Mouse (Mus musculus) adipocyte (in vitro differentiated cells): ENCODE measurements at regions not wholly inside any gene's neighbourhood (a gene's known extent, or its start where the extent isn't known, plus 50 kb on each side); places are given as distances from the start of the nearest gene placed in this dataset.

Source experiments
- DNase-seq: peaks from one replicate; pipeline ENCODE4 v3.0.0-alpha.2; 2016; ENCODE audit warnings: low spot score

DNA sequence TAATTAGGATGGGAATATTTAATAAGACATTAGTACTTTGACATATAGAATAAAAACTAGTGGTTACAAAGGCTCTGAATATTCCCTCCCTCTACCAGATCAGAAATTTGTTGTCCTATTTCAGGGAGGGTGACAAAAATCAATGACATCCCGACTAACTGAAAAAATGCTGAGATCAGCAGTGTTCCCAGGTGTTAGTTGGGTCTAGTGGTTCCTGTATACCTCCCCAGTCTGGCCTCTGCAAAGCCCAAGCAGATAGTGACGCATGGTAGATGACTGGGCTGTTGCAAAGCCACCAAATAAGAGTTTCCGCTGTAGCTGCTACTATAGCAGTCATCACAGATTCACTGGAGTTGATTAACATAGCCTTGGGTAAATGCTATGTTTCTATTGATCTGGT, 59.9 kb upstream of the Gm4791 start:
- DNase-seq = no peak

DNA sequence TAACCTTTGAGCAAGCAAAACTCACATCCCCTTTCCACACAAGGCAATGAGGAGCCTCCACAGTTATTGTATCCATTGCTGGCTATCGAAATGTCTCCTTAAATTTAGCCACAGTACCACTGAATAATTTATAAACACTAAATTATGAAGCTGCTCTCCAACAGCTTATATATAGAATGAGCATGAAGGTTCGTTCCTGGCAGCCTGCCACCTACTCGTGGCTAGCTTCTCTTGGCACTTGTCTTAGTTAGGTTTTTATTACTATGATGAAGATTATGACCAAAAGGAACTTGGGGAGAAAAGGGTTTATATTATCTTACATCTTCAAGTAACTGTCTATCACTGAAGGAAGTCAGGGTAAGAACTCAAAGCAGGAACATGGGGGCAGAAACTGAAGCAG, 72.9 kb upstream of the Gm4791 start:
- DNase-seq = no peak

DNA sequence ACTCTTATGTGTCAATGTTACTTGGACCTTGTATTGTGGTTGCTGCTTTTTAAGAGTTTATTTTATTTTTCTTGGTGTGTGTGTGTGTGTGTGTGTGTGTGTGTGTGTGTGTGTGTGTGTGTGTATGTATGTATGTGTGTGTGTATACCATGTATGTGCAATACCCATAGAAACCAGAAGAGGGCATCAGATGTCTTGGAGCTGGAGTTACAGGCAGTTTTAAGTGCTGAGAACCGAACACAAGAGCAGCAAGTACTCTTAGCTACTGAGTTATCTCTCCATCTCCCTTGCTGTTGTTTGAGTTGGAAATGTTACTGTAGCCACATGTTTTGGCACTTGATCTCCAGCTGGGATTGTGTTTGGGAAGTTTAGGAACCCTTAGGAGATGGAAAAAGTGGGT, 78.5 kb upstream of the Gm4791 start:
- no peak for DNase-seq

DNA sequence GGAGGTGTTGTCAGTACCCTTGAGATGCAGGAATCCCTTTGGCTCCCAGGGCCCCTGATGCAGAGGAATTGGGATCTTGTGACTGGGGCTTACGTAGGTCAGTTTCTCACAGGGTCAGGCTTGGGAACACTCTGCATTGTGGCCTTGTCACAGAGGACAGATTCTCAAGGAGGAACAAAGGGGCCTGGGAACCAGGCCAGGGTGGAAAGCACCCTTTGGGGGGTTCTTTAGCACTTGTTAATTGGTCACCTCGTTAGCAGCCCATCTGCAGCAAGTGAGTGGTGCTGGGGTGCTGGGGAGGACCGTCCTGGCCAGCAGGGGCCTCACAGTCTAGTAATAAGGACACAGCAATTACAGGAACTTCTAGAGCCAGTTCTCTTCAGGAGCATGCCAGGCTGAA, 85.3 kb upstream of the Gm4791 start:
- no peak for DNase-seq

DNA sequence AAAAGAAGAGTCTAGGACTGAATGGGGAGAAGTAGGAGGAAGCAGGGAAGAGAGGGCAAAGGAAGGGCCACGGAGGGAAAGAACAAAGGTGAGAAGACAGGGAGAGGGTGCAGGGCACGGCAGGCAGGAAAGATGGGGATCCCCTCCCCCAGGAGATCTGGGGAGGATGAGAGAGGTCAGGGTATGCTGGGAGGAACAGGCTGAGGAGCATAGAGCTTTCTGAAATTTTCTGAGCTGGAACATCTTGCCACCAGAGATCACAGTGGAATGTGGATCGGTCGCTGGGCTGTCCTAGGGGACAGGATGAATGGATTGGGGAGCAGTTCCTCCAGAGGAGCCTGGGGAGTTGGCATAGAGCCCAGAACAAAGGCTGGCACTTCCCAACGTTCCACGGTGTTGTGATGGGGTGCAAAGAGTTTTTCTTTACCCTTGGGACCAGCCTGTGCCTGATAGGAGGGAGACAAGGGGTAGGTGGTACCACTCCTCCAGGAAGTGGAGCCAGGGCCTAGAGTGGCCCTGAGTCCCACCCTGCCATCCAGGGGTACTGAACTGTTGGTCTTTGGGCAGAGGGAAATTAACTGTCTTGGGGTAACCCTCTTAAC, 89.0 kb upstream of the Gm4791 start:
- no peak for DNase-seq

DNA sequence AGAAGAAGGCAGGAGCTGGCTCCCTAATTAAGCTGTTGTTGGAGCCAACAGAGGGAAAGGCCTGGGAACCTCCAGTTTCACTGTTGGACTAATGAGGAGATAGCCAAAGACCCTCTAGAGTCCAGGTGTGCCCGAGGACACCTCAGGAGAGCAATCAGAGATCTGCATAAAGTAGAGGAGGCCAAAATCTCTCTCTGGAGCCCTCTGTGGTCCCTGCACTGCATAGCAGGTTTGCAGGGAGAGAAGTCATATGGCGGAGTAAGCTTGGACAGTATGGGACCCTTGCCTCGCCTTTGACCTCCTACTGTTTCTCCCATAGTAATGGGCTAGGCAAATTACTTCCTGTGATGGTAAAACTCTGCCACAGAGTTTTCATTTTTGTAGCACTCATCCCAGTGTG, 93.5 kb upstream of the Gm4791 start:
- DNase-seq = no peak

DNA sequence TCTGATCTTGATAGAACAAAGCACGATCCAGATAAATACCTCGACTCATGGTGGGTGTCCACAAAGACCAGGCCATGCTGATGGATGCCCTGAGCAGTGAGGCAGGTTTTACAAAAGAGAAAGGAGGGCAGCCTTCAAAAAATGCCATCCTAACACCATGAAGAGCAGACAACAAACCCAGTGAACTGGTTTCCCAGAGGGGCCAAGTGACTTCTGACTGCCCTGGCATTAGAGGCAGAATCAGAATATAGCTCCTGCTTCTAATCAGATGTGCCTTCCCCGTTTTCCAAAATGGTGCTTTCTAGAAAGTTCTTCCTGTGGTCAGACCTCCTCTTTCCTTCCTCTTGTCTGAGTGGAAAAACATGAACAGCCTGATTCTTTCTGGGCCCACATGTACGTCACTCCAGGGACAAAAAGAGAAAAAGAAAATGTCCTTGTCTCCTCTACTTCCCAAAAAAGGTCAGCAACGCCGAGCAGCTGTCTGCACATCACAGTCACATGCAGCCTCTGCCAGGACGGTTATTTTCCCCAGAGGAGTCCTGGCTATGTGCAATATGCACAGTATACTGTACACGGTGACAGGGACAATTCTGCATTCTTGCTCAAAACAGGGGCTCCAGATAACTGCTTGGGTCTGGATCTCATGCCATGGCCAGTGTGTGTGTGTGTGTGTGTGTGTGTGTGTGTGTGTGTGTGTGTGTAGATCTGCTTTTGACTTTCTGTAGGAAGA, 94.9 kb upstream of the Gm4791 start:
- no peak for DNase-seq

DNA sequence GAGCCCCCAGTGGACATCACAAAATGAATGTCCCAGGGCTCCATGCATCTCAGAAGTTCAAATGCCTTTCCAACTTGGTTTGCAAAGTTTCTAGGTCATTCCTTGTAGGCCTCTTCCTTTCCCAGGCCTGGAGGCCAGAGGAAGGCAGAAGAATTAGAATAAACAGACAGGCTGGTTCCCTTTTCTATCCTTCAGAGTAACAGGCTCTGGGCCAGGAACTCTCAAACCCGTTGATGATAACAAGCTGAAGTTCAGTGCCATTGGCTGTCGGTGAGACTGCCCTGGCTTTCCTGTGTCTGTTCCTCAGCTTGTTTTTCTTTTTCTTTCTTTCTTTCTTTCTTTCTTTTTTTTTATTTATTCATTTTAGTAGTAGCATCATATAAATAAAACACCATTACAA, 99.3 kb upstream of the Gm4791 start:
- no peak for DNase-seq

DNA sequence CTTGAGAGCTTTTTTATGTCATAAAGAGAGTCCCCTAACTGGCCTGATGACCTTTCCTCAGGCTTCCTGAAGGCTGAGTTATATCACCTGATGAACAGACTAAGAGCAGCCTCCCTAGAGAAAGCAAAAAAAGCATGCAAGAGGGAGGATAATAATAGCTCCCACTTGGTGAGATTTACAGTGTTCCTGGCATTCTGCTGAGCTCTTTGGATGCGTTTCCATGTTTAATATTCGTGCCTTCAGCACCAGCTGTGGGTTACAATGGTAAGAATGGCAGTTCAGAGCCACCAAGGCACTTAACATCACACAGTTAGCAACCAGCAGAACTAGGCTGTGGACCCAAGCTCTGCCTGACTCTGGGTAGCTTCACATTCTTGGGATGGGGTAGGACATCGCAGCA, 100.4 kb upstream of the Gm4791 start:
- DNase-seq = no peak

DNA sequence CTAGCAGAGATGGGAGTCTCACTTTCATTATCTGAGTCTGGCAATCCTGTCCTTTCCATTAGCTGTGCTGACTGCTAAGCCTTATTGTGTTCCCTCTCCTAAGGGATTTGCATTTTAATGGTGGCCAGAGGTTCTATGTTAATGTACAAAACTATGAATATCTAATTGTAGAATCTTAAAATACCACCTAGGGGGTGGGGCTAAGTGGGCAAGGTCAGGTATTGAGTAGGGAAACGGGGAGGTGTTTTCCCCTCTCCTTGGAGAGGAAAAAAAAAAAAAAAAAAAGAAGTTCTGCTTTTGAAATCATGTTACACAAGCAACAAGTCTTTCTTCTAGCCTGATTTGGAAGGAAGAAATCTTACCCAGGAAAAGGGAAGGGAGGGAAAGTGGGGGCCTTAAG, 106.7 kb upstream of the Gm4791 start:
- DNase-seq = no peak

DNA sequence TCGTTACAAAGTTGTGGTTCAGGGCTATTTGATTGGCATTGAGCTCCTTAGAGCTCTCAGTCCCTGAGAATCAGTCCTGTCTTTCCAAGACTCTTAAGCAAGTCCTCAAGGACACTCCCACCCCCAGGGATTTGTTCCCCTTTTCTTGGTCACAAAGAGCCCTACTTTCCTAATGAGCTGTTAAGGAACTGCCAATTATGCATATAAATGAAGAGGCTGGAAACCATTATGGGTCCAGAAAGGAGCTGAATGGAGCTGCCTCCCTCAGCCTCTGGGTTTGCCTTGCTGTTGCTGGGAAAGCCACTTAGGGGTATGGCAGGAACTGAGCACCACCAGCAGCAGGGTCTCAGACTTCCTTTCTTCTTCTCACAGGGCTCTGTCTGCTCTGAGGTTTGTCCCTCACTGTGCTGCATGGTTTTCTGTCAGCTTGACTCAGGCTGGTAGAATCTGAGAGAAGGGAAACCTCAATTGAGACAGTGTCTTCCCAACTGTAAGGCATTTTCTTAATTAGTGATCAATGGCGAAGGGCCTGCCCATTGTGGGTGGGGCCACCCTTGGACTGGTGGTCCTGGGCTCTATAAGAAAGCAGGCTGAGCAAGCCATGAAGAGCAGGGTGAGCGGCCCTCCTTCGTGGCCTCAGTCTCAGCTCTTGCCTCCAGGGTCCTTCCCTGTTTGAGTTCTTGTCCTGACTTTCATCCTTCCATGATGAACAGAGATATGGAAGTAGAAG, 108.4 kb upstream of the Gm4791 start:
- DNase-seq = no peak

DNA sequence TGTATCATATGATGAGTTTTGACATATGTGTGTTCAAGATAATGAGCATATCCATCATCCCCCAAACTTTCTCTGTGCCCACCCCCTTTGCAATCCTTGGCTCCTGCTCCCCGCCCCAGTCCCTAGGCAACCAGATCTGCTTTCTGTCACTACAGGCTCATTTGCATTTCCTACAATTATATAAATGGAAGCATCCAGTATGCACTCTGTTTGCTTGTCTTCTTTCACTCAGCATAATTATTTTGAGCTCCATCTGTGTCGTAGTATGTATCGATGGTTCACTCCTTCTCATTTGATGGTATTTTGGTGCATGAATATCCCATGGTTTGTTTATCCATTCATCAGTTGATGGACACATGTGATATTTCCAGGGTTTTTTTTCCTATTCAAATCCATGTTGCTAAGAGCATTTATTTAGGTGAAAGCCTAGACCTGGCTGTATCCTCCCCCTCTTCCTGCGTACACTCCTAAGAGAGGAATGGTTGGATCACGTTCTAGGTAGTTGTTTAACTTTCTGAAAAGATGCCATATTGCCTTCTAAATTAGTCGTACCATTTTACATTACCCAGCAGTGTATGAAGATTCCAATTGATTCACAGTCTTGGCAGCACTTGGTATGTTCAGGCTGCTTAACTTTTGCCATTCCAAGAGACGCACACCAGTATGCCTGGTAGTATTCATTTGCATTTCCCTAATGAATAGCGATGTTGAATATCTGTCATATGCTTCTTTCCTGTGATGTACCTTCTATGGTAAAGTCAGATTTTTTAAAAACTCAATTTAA, 127.1 kb upstream of the Gm4791 start:
- no peak for DNase-seq

DNA sequence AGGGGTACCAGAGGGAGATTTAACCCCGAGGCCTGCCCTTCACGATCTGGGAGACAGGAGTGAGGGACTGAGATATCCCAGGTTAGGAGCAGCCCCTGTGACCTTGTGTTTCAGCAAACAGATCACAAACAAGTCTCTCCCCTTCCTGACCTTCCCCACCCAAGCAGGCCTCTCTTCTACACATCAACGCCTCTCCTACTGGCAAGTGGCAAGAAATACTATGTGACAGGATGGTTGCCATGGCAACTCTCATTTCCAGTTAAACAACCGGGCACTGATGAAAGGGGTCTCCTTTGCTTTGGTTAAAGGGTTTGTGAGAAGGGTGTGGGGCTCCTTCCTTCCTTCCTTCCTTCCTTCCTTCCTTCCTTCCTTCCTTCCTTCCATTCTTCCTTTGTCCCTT, 134.6 kb upstream of the Gm4791 start:
- DNase-seq = no peak

DNA sequence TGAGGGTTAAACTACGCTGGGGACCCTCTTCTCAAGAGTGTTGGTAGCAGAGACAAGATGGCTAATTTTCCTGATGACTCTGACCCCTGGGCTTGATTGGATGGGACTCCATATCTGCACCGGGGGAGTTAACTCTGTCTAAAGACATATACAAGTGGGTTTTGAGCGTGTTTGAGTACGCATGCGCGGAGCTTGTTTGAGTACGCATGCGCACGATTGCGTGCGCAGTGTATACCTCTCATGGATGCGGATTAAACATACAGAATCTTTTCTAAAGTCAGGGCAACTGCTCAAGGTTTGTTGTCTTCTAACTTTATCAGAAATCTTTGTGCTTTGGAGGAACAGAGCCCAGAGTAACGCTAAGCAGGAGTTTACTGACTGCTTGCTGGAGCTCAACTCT, 146.8 kb upstream of the Gm4791 start:
- no peak for DNase-seq

DNA sequence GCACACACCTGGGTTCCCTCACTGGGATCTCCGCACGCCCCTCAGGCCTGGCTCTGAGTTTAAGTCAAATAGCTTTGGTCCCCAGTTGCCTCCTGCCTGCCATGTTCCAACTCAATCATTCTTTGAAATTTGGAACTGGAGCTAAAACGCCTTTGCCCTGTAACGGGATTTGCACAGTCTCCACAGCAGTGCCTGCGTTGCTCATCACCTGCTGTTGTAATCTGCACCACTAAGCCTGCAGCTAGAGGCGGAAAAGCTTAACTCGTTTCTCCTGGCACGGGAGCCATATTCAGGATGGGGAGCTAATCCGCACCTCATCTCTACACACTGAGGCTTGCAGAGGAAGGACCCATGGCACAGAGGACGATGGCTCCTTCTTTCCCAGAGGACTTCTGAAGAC, 147.2 kb upstream of the Gm4791 start:
- DNase-seq = no peak

DNA sequence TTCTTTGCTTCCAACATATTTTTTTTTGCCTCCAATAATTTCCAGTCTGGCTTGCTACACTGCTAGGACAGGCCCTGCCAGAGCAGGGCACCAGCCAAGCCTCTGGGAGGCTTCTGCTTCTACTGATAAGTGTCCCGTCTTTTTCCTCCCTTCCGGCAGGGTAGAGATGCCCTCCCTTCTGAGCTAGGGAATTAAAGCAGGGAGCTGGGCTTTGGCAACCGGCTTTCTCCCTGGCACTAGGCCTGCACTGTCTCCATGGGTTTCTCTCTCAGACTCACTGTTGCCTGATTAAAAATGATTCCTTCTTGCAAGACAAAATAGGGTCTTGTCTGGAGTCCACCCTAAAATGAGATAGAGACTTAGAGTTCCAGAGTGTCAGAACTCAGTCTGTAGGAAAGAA, 153.3 kb upstream of the Gm4791 start:
- DNase-seq = no peak

DNA sequence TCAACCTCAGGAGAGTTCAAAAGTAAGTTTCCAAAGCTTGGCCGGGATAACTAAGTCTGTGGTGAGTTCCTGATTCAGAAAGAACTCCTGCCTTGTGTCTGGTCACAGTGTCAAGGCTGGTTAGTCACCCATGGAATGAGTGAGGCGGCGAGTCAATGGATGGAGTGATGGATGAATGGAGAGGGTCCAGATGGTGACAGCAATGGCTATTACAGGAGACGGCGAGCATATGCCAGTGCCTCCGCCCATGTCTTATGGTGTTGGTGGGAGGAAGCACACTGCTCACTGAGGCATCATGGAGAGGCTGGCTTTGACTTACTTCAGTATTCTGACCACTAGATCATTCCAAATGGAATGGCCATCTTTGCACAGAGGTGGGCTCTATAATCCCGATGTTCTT, 154.8 kb upstream of the Gm4791 start:
- DNase-seq = no peak

DNA sequence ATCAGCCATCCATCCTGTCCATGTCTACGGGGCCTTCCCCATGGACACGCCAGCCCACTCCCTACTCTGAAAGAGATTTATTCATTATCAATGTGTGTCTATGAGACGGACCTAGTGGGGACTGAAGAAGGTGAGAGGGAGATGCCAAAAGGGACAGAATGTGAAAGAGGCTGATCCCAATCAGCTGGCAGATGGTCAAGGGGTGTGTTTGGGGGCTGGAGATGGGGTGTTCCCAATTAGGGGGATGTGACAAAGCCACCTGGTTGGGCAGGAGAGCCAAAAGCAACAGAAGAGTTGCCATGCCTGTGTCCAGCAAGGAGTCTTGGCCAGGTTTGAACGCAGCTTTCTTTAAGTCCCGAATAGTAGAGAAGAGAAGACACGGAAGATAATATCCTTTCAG, 157.0 kb upstream of the Gm4791 start:
- DNase-seq = no peak

DNA sequence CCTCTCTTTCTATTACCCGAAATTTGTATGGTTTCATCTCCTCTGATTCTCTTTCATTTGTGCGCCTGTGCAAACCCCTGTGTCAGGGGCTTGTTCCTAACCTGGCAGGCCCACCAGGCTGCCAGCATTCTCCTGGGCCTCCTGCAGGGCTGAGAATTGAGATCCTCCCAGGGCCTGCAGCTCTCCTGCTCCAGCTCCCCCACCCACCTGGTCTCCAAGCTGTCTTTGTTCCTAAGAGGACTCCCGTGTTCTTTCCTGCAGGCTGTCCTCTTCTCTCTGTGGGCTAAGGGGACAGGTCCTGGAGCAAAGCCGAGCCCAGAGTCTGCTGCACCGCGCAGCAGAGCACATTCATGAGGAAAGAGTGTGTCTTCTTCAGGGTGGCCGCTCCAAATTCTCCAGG, 163.3 kb upstream of the Gm4791 start:
- no peak for DNase-seq

DNA sequence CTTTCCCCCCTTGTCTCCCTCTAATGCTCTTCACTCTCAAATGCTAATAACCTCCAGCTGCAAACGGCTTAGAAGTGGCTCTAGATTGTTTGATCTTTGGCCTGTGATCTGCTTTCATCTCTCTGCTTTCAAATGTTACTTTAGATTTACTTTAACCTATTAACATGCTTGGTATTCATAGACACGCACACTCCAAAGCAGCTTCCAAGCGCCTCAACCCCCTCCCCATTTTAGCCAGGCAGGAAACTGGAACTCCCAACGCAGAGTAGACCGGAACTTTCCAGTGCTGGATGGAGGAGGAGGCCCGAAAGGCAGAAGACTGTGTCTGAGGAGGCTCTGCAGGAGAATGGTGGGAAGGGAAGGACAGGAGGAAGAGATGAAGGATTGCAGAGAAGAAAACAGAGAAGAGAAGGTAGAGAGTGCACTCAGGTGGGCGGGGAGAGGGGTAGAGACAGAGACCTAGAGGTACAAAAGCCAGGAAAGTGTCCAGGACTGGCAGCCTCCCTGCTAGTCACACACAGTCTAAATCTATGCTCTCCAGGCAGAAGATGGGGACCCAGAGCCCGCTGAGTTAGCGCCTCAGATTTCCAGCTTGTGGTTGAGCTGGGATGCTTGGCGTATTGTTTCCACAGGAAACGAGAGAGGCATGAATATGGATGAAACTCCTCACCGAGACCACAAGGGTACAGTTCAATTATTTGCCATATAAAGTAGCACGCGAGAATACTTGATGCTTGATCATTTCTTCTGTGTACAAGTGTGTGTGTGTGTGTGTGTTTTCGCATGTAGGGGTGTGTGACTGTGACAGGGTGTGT, 167.6 kb upstream of the Gm4791 start:
- no peak for DNase-seq

DNA sequence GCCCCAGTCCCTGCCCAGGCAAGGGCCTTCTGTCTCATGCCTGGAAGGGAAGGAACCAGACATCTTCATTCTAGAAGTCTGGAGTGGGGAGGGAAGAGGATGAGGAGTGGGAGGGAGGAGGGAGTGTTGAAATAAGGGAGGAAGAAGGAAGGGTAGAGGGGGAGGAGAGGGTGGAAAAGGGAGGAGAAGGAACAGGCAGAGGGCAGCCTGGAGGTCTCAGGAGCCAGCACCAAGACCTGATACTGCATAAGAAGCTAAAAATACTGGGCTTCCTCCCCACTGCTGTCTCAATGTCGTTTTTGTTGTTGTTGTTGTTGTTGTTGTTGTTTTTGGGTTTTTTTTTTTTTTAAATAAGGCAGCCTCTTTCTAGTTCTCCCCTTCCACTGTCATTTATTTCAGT, 168.2 kb upstream of the Gm4791 start:
- no peak for DNase-seq

DNA sequence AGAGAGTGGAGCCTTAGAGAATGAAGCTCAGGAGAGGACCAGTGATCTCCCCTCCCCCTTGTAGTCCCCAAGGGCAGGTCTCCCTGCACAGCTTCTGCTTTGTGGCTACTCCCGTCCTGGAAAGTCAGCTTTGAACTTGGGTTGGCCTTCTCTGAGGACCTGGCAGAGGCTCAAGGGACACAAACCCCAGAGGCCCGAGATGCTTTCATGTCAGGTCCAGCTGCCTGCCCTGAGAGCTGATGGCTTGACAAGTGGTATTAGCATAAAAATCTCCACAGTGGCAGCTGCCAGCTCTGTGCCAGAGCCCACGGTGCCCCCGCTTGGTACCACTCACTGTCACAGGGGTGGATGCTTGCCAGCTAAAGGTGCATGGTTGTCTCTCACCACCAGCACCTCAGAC, 173.8 kb upstream of the Gm4791 start:
- no peak for DNase-seq
